Mouse (Mus musculus) limb, embryonic 13.5 days (tissue): ENCODE results near the gene Pcdh17. TPM values are rescaled to one million over a fixed set of nuclear protein-coding genes. Genes with fewer than 3 reads are reported as not detected.

Experiments used
- ATAC-seq: fragments of 200-750 bp; cut with Nextera tagmentation; 2 replicates; pipeline ENCODE4 v1.8.0; 2017; ENCODE audit warnings: low read depth, moderate number of reproducible peaks, moderate TSS enrichment; ENCODE audit not compliant: low FRiP score
- H3K27ac ChIP-seq: fragments of 300-500 bp; sonication (generic); 2 replicates; pipeline ENCODE4 v1.5.1; 2015; ENCODE audit warnings: inconsistent platforms, mild to moderate bottlenecking, moderate library complexity
- H3K27me3 ChIP-seq: fragments of 300-500 bp; sonication (generic); 2 replicates; pipeline ENCODE4 v1.6.1; 2015; ENCODE audit warnings: mild to moderate bottlenecking, inconsistent platforms
- H3K36me3 ChIP-seq: fragments of 300-500 bp; sonication (generic); 2 replicates; pipeline ENCODE4 v1.6.1; 2015; ENCODE audit warnings: inconsistent platforms, mild to moderate bottlenecking, moderate library complexity
- H3K4me1 ChIP-seq: fragments of 300-500 bp; sonication (generic); 2 replicates; pipeline ENCODE4 v1.6.1; 2015; ENCODE audit warnings: inconsistent platforms
- H3K4me2 ChIP-seq: fragments of 300-500 bp; sonication (generic); replicated peaks from 2 replicates; pipeline ENCODE4 v1.6.1; 2015; ENCODE audit warnings: inconsistent platforms, mild to moderate bottlenecking, moderate library complexity
- H3K4me3 ChIP-seq: fragments of 300-500 bp; sonication (generic); 2 replicates; pipeline ENCODE4 v1.5.1; 2015; ENCODE audit warnings: moderate library complexity, mild to moderate bottlenecking, inconsistent platforms
- H3K9ac ChIP-seq: fragments of 300-500 bp; sonication (generic); 2 replicates; pipeline ENCODE4 v1.6.1; 2015; ENCODE audit warnings: mild to moderate bottlenecking, inconsistent platforms
- H3K9me3 ChIP-seq: fragments of 300-500 bp; sonication (generic); 2 replicates; pipeline ENCODE4 v1.6.1; 2016; ENCODE audit warnings: inconsistent platforms
- WGBS: fragments of 180-500 bp; shearing (Covaris S2); methylation state at CpG from one replicate; pipeline ENCODE4 v1.1.7; 2015; 5-methylcytosine and 5-hydroxymethylcytosine counted together
- polyA plus RNA-seq: library from polyadenylated mRNA; unstranded; fragments of >200 nt; fragmentation: Nextera tagmentation; extraction: Ambion mirVana; gene quantifications from 2 replicates; pipeline ENCODE4 v1.2.1, GENCODE M21; 2015

Pcdh17 gene
- polyA plus RNA-seq, 1 experiment from 2014 or later, result 8.6 TPM

GRCm38 (mm10) chr14:84532397-84532796 lies 89.0 kb downstream of the Pcdh17 start:
- 40% methylated on average over 2 of the region's 2 CpGs for WGBS
- Histone ChIP-seq H3K4me1 (no peaks in the 10 kb centered on the region), H3K27me3 (no peaks in the 10 kb centered on the region), H3K9ac (no peak overlapping the region), H3K36me3 (peaks cover 4% of the 10 kb centered on the region; the same call in 1 of the 2 replicates), H3K4me2 (no peak overlapping the region), H3K4me3 (no peak overlapping the region), H3K9me3 (no peaks in the 10 kb centered on the region), H3K27ac (no peak overlapping the region)
- ATAC-seq, result no peak

- ATAC-seq, result no peak
- no peak overlapping the region for H3K9ac ChIP-seq
- H3K4me2 ChIP-seq, result no peak overlapping the region
- H3K27ac ChIP-seq, result no peak overlapping the region
- H3K4me3 ChIP-seq, result no peak overlapping the region
- peaks cover 4% of the 10 kb centered on the region; the same call in 1 of the 2 replicates for H3K36me3 ChIP-seq
- no peaks in the 10 kb centered on the region for H3K9me3 ChIP-seq
- no peaks in the 10 kb centered on the region for H3K4me1 ChIP-seq
- H3K27me3 ChIP-seq, result no peaks in the 10 kb centered on the region
These were observed 91.9 kb downstream of the Pcdh17 start for GRCm38 (mm10) chr14:84535264-84535663.

GRCm38 (mm10) chr14:84541838-84542237 lies 98.5 kb downstream of the Pcdh17 start:
- no peaks in the 10 kb centered on the region for H3K9me3 ChIP-seq
- H3K4me3 ChIP-seq, result no peak overlapping the region
- no peaks in the 10 kb centered on the region for H3K4me1 ChIP-seq
- H3K36me3 ChIP-seq, result no peaks in the 10 kb centered on the region
- no peak overlapping the region for H3K9ac ChIP-seq
- no peak overlapping the region for H3K27ac ChIP-seq
- 86% methylated on average over 3 of the region's 3 CpGs for WGBS
- no peak overlapping the region for H3K4me2 ChIP-seq
- ATAC-seq, result no peak
- no peaks in the 10 kb centered on the region for H3K27me3 ChIP-seq

- Histone ChIP-seq H3K4me3 (no peak overlapping the region), H3K27me3 (no peaks in the 10 kb centered on the region), H3K4me1 (no peaks in the 10 kb centered on the region), H3K9me3 (no peaks in the 10 kb centered on the region), H3K36me3 (no peaks in the 10 kb centered on the region), H3K4me2 (no peak overlapping the region), H3K9ac (no peak overlapping the region), H3K27ac (no peak overlapping the region)
- 30% methylated on average over 2 of the region's 2 CpGs for WGBS
- no peak for ATAC-seq
These were observed 102.6 kb downstream of the Pcdh17 start for GRCm38 (mm10) chr14:84545968-84546367.

- no peak overlapping the region for H3K4me3 ChIP-seq
- no peak for ATAC-seq
- WGBS, result 86% methylated on average over 10 of the region's 10 CpGs
These were observed 104.3 kb downstream of the Pcdh17 start for GRCm38 (mm10) chr14:84547513-84548194.

GRCm38 (mm10) chr14:84551546-84551945 lies 108.2 kb downstream of the Pcdh17 start:
- Histone ChIP-seq H3K4me1 (no peaks in the 10 kb centered on the region), H3K4me3 (no peak overlapping the region), H3K27me3 (no peaks in the 10 kb centered on the region), H3K9me3 (no peaks in the 10 kb centered on the region), H3K27ac (no peak overlapping the region), H3K9ac (no peak overlapping the region), H3K4me2 (no peak overlapping the region), H3K36me3 (no peaks in the 10 kb centered on the region)
- no peak for ATAC-seq
- 87% methylated on average over 5 of the region's 5 CpGs for WGBS

More at GRCm38 (mm10) chr14:84547513-84548194, 104.3 kb downstream of the Pcdh17 start:
- no peak overlapping the region for H3K4me2 ChIP-seq
- no peaks in the 10 kb centered on the region for H3K36me3 ChIP-seq
- H3K9me3 ChIP-seq, result no peaks in the 10 kb centered on the region
- no peaks in the 10 kb centered on the region for H3K27me3 ChIP-seq
- no peaks in the 10 kb centered on the region for H3K4me1 ChIP-seq
- no peak overlapping the region for H3K9ac ChIP-seq
- H3K27ac ChIP-seq, result no peak overlapping the region

GRCm38 (mm10) chr14:84571071-84571470 lies 127.7 kb downstream of the Pcdh17 start:
- Histone ChIP-seq H3K4me1 (no peaks in the 10 kb centered on the region), H3K4me2 (no peak overlapping the region), H3K27ac (no peak overlapping the region), H3K9me3 (no peaks in the 10 kb centered on the region), H3K27me3 (no peaks in the 10 kb centered on the region), H3K9ac (no peak overlapping the region), H3K4me3 (no peak overlapping the region), H3K36me3 (no peaks in the 10 kb centered on the region)
- ATAC-seq, result no peak
